7 mouse cellular contexts compared by ENCODE assay signal in the genomic region with DNA sequence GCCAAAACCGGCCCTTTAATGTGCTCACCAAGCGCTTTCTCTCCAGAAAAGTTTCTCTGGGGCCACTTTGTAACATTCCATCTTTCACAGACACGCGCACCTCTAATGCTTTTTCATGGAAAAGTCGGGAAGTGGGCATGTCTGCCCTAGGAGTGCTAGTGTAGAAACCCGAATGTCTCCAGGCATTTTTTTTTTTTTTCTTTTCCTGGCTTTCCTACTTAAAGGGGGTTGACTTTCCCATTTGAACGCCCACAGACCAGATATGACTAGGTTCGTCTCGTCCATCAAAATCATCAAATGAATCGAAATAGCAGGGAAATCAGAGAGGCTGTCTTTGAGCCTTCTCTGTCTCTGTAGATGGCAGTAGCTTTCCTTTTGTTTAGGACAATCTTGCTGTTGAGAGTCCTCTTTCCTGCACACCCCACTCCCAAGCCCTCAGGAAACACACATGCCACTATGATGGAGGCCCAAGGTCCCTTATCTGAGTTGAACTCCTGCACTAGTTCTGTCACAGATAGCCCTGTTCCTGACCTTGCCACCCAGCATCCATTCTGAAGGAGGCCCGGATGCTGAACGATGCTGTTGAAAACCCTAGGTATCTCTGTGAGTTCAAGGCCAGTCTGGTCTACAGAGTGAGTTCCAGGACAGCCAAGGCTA. TPM values are rescaled to one million over a fixed set of nuclear protein-coding genes. Genes with fewer than 3 reads are reported as not detected.
DNase-seq lines count a peak whose midpoint lies in the region; ATAC-seq and TF ChIP-seq lines count a peak whose summit lies in the region.

No protein-coding gene starts in this region.

- H3K9me3 ChIP-seq in embryonic facial prominence, embryonic 10.5 days = peaks cover 4% of the 10 kb centered on the region; the same call in 1 of the 2 replicates
- no peaks in the 10 kb centered on the region for H3K9me3 ChIP-seq in liver, embryonic 16.5 days (replicated peaks; ENCODE audit: control insufficient read depth, low read length)

- DNase-seq in A20 (ENCODE audit: low read depth, low spot score) = peak; percentile 64
- DNase-seq in CD8-positive naive resting alpha-beta T cell, adult 2 months (ENCODE audit: low read depth in 2 of 2, low spot score in 2 of 2) = peak; percentile 8 to 21
- DNase-seq in embryonic facial prominence, embryonic 10.5 days (ENCODE audit: low spot score) = peak; percentile 28
- peak; percentile 8 to 18 for DNase-seq in heart, postnatal 36 days
- DNase-seq in right cerebral cortex, postnatal 25 days = no peak

- peak overlapping the region; percentile 71 for H3K9ac ChIP-seq in liver, embryonic 16.5 days (ENCODE audit: low read depth, low read length)

- peak overlapping the region; percentile 85 for H3K4me3 ChIP-seq in embryonic facial prominence, embryonic 10.5 days
- peak overlapping the region; percentile 96 for H3K4me3 ChIP-seq in liver, embryonic 16.5 days (ENCODE audit: low read depth, low read length)
- H3K4me3 ChIP-seq in olfactory bulb, adult 2 months (ENCODE audit: insufficient read depth, low read depth, low read length) = peak overlapping the region; percentile 85

- peak; percentile 51 for ATAC-seq in liver, embryonic 16.5 days (ENCODE audit: low read depth)

- peaks cover 26% of the 10 kb centered on the region for H3K36me3 ChIP-seq in embryonic facial prominence, embryonic 10.5 days (replicated peaks)
- peaks cover under 1% of the 10 kb centered on the region; the same call in 1 of the 2 replicates for H3K36me3 ChIP-seq in liver, embryonic 16.5 days (ENCODE audit: control insufficient read depth, insufficient read depth)

- H3K27me3 ChIP-seq in embryonic facial prominence, embryonic 10.5 days (replicated peaks; ENCODE audit: low read depth, poor library complexity, severe bottlenecking) = no peaks in the 10 kb centered on the region
- H3K27me3 ChIP-seq in liver, embryonic 16.5 days (ENCODE audit: control insufficient read depth, insufficient read depth, low read depth, low read length) = no peaks in the 10 kb centered on the region

- intact Hi-C loops in heart, postnatal 36 days (cut with DNase I) = loop anchor here (2.0 to 5.0 kb wide), 3 partner anchors 199 to 652 kb away; partner anchors contain the start of genes Man1c1 and Syf2

- H3K27ac ChIP-seq in embryonic facial prominence, embryonic 10.5 days (replicated peaks) = peak overlapping the region; percentile 98
- peak overlapping the region; percentile 99 for H3K27ac ChIP-seq in liver, embryonic 16.5 days (ENCODE audit: low read length)
- peak overlapping the region; percentile 89 for H3K27ac ChIP-seq in olfactory bulb, adult 2 months (ENCODE audit: insufficient read depth, low read depth, low read length)

- H3K4me2 ChIP-seq in liver, embryonic 16.5 days (ENCODE audit: low read depth, low read length) = peak overlapping the region; percentile 90

- TF ChIP-seq POLR2A in olfactory bulb, adult 2 months (IDR thresholded peaks at IDR 0.05; ENCODE audit: insufficient read depth, low read depth, low read length) = no peak

- TF ChIP-seq CTCF in olfactory bulb, adult 2 months (IDR thresholded peaks at IDR 0.05; ENCODE audit: insufficient read depth, low read depth, low read length) = no peak

- H3K4me1 ChIP-seq in embryonic facial prominence, embryonic 10.5 days = peaks cover 17% of the 10 kb centered on the region
- H3K4me1 ChIP-seq in liver, embryonic 16.5 days (ENCODE audit: control insufficient read depth, low read depth, low read length) = peaks cover 36% of the 10 kb centered on the region
- H3K4me1 ChIP-seq in olfactory bulb, adult 2 months (ENCODE audit: control insufficient read depth, insufficient read depth, low read length) = peaks cover 5% of the 10 kb centered on the region

- 24% methylated on average over 12 of the region's 12 CpGs for WGBS in embryonic facial prominence, embryonic 10.5 days
- 5% methylated on average over 12 of the region's 12 CpGs for WGBS in liver, embryonic 16.5 days (ENCODE audit: insufficient replicate concordance)
- 17% methylated on average over 12 of the region's 12 CpGs for WGBS in olfactory bulb, adult 2 months

RNA-seq across cellular contexts. Expression of gene Srrm1, which starts 0.8 kb away (rescaled TPM):
- 240 and 247 TPM in 2 replicates for polyA plus RNA-seq in embryonic facial prominence, embryonic 10.5 days (2016; fragmentation: Nextera tagmentation; extraction: Ambion mirVana)
- 10 to 100 TPM; 59.1 to 69.9 TPM for total RNA-seq in heart, postnatal 36 days (2021)
- polyA plus RNA-seq in liver, embryonic 16.5 days (2015; fragmentation: Nextera tagmentation; extraction: Ambion mirVana) = 93.8 and 95.3 TPM in 2 replicates
- polyA plus RNA-seq in olfactory bulb, adult 2 months (2012; ENCODE audit: insufficient read depth, insufficient read length, low replicate concordance, missing spikeins) = 281 and 545 TPM in 2 replicates

RNA-seq across cellular contexts. Expression of gene Ncmap, which starts 44.1 kb away (rescaled TPM):
- 0.83 and 0.88 TPM in 2 replicates for polyA plus RNA-seq in embryonic facial prominence, embryonic 10.5 days (2016; fragmentation: Nextera tagmentation; extraction: Ambion mirVana)
- total RNA-seq in heart, postnatal 36 days (2021) = under 1 TPM in 1 of 2 experiments, not detected in 1; 0.33 TPM
- 0.08 and 0.19 TPM in 2 replicates for polyA plus RNA-seq in liver, embryonic 16.5 days (2015; fragmentation: Nextera tagmentation; extraction: Ambion mirVana)
- polyA plus RNA-seq in olfactory bulb, adult 2 months (2012; ENCODE audit: insufficient read depth, insufficient read length, low replicate concordance, missing spikeins) = not detected in 2 replicates
